Mouse (Mus musculus): ENCODE results near the gene Eya2. TPM values are rescaled to one million over a fixed set of nuclear protein-coding genes. Genes with fewer than 3 reads are reported as not detected.
A peak's percentile ranks its signal among the peaks of the same experiment; 100 is the strongest.

Eya2 gene
- polyA plus RNA-seq, 1 experiment = 0.12 TPM

GRCm38 (mm10) chr2:165745306-165746098 is 150.7 kb downstream of the Eya2 start:
- no peaks in the 10 kb centered on the region for H3K27me3 ChIP-seq (ENCODE audit: control insufficient read depth, insufficient read depth, insufficient read length)
- no peak for TF ChIP-seq MYOD1 (IDR thresholded peaks at IDR 0.05; ENCODE audit: control insufficient read depth in 1 of 3, insufficient read length in 2 of 3, low read depth in 2 of 3)
- TF ChIP-seq USF1 (IDR thresholded peaks at IDR 0.05; ENCODE audit: low read depth) = no peak
- H3K4me2 ChIP-seq (ENCODE audit: low read depth) = no peak overlapping the region
- H3K36me3 ChIP-seq (ENCODE audit: control insufficient read depth, insufficient read depth) = no peaks in the 10 kb centered on the region
- H3K4me3 ChIP-seq = no peak overlapping the region
- no peaks in the 10 kb centered on the region for H3K79me2 ChIP-seq (ENCODE audit: control insufficient read depth, insufficient read depth)
- no peak overlapping the region for H3ac ChIP-seq (ENCODE audit: control insufficient read depth, insufficient read length)

- Histone ChIP-seq H3K4me3 (no peak overlapping the region), H3K79me2 (ENCODE audit: control insufficient read depth, insufficient read depth) (no peaks in the 10 kb centered on the region), H3K36me3 (ENCODE audit: control insufficient read depth, insufficient read depth) (no peaks in the 10 kb centered on the region), H3ac (ENCODE audit: control insufficient read depth, insufficient read length) (no peak overlapping the region), H3K27me3 (ENCODE audit: control insufficient read depth, insufficient read depth, insufficient read length) (no peaks in the 10 kb centered on the region), H3K4me2 (ENCODE audit: low read depth) (peak overlapping the region; percentile 18)
- no peak for TF ChIP-seq USF1 (IDR thresholded peaks at IDR 0.05; ENCODE audit: low read depth)
- TF ChIP-seq MYOG (IDR thresholded peaks at IDR 0.05; ENCODE audit: control insufficient read depth in 1 of 3, insufficient read depth in 1 of 3, insufficient read length in 2 of 3, low read depth in 2 of 3) = peak in 1 of 3 experiments; percentile 16
Observed at GRCm38 (mm10) chr2:165747975-165748374, 153.1 kb downstream of the Eya2 start.

DNA sequence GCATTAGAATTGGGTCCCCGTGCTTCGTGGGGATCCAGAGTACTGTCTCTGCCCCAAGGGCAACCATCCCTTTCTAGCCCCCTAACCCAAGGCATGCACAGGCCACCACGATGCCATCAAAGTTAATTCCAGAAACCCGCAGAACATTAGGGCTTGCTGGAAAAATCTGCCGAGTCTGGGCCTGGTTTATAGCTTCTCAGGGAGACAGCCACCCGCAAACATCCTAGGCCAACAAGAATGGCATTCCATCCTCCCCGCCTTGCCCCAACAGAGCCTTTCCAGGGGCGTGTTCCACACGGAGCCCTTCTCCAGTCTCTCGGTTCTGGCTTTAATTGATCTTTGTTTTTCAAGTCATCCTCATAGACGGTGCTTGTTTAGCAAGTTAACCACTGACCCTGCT is 153.6 kb downstream of the Eya2 start:
- no peak overlapping the region for H3ac ChIP-seq (ENCODE audit: control insufficient read depth, insufficient read length)
- no peaks in the 10 kb centered on the region for H3K36me3 ChIP-seq (ENCODE audit: control insufficient read depth, insufficient read depth)
- peak overlapping the region; percentile 18 for H3K4me2 ChIP-seq (ENCODE audit: low read depth)
- H3K27me3 ChIP-seq (ENCODE audit: control insufficient read depth, insufficient read depth, insufficient read length) = no peaks in the 10 kb centered on the region
- no peaks in the 10 kb centered on the region for H3K79me2 ChIP-seq (ENCODE audit: control insufficient read depth, insufficient read depth)
- TF ChIP-seq MYOD1 (IDR thresholded peaks at IDR 0.05; ENCODE audit: control insufficient read depth in 1 of 3, insufficient read length in 2 of 3, low read depth in 2 of 3) = no peak
- TF ChIP-seq E2F4 (IDR thresholded peaks at IDR 0.05; ENCODE audit: insufficient read depth) = no peak
- TF ChIP-seq POLR2AphosphoS2 (IDR thresholded peaks at IDR 0.05; ENCODE audit: insufficient read length, low read depth) = no peak
- no peak for TF ChIP-seq USF1 (IDR thresholded peaks at IDR 0.05; ENCODE audit: low read depth)
- TF ChIP-seq POLR2A (IDR thresholded peaks at IDR 0.05; ENCODE audit: insufficient read length, low read depth) = no peak
- TF ChIP-seq MAX (IDR thresholded peaks at IDR 0.05; ENCODE audit: low read depth) = no peak
- TF ChIP-seq TCF12 (IDR thresholded peaks at IDR 0.05; ENCODE audit: insufficient read depth, poor library complexity, severe bottlenecking) = no peak
- TF ChIP-seq MYOG (IDR thresholded peaks at IDR 0.05; ENCODE audit: control insufficient read depth in 1 of 3, insufficient read depth in 1 of 3, insufficient read length in 2 of 3, low read depth in 2 of 3) = no peak
- no peak for TF ChIP-seq CEBPB (IDR thresholded peaks at IDR 0.05; ENCODE audit: insufficient read depth, poor library complexity, severe bottlenecking)
- TF ChIP-seq REST (IDR thresholded peaks at IDR 0.05; ENCODE audit: insufficient read depth, insufficient read length) = no peak
- no peak for TF ChIP-seq TCF3 (IDR thresholded peaks at IDR 0.05; ENCODE audit: insufficient read length, low read depth)
- no peak for TF ChIP-seq SRF (IDR thresholded peaks at IDR 0.05; ENCODE audit: control insufficient read depth, insufficient read length, low read depth)
- H3K4me3 ChIP-seq = no peak overlapping the region

DNA sequence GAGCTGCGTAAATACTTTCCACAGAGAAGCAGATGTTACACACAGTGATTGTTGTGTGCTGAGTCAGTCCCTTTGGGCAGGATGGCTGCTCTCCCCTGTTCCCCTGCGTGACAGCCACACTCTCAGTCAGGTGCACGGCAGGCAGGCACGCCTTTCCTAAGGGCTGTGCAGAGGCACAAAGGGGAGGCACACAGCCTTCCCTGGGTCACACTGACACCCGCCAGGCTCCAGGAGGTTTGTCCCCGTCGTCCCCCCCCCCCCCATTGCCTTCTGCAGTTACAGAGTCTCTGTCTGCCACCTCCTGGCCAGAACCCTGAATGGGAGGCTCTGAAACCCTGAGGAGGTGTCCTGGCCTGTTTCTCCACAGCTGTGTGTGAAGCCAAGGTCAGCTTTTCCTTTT is 156.2 kb downstream of the Eya2 start:
- H3K36me3 ChIP-seq (ENCODE audit: control insufficient read depth, insufficient read depth) = no peaks in the 10 kb centered on the region
- no peak overlapping the region for H3ac ChIP-seq (ENCODE audit: control insufficient read depth, insufficient read length)
- no peak overlapping the region for H3K4me2 ChIP-seq (ENCODE audit: low read depth)
- no peaks in the 10 kb centered on the region for H3K27me3 ChIP-seq (ENCODE audit: control insufficient read depth, insufficient read depth, insufficient read length)
- H3K4me3 ChIP-seq = no peak overlapping the region
- no peaks in the 10 kb centered on the region for H3K79me2 ChIP-seq (ENCODE audit: control insufficient read depth, insufficient read depth)
- TF ChIP-seq REST (IDR thresholded peaks at IDR 0.05; ENCODE audit: insufficient read depth, insufficient read length) (no peak), E2F4 (IDR thresholded peaks at IDR 0.05; ENCODE audit: insufficient read depth) (no peak), MYOD1 (IDR thresholded peaks at IDR 0.05; ENCODE audit: control insufficient read depth in 1 of 3, insufficient read length in 2 of 3, low read depth in 2 of 3) (no peak), TCF12 (IDR thresholded peaks at IDR 0.05; ENCODE audit: insufficient read depth, poor library complexity, severe bottlenecking) (no peak), MAX (IDR thresholded peaks at IDR 0.05; ENCODE audit: low read depth) (no peak), CEBPB (IDR thresholded peaks at IDR 0.05; ENCODE audit: insufficient read depth, poor library complexity, severe bottlenecking) (no peak), TCF3 (IDR thresholded peaks at IDR 0.05; ENCODE audit: insufficient read length, low read depth) (no peak), MYOG (IDR thresholded peaks at IDR 0.05; ENCODE audit: control insufficient read depth in 1 of 3, insufficient read depth in 1 of 3, insufficient read length in 2 of 3, low read depth in 2 of 3) (no peak), POLR2A (IDR thresholded peaks at IDR 0.05; ENCODE audit: insufficient read length, low read depth) (no peak), USF1 (IDR thresholded peaks at IDR 0.05; ENCODE audit: low read depth) (no peak)

- H3K27me3 ChIP-seq (ENCODE audit: control insufficient read depth, insufficient read depth, insufficient read length) = no peaks in the 10 kb centered on the region
- H3K79me2 ChIP-seq (ENCODE audit: control insufficient read depth, insufficient read depth) = no peaks in the 10 kb centered on the region
- TF ChIP-seq MYOD1 (IDR thresholded peaks at IDR 0.05; ENCODE audit: control insufficient read depth in 1 of 3, insufficient read length in 2 of 3, low read depth in 2 of 3) = no peak
- H3K4me3 ChIP-seq = no peak overlapping the region
- H3K36me3 ChIP-seq (ENCODE audit: control insufficient read depth, insufficient read depth) = no peaks in the 10 kb centered on the region
- no peak overlapping the region for H3K4me2 ChIP-seq (ENCODE audit: low read depth)
- H3ac ChIP-seq (ENCODE audit: control insufficient read depth, insufficient read length) = no peak overlapping the region
Observed at GRCm38 (mm10) chr2:165752704-165753103, 157.9 kb downstream of the Eya2 start.
